Mouse (Mus musculus) heart, postnatal 0 days (tissue): ENCODE measurements around the gene Zfp82.

ENCODE experiments used
- CTCF ChIP-seq: IDR thresholded peaks from 2 replicates; pipeline ENCODE4 v1.5.1; 2016; ENCODE audit warnings: antibody characterized with exemption, control low read depth, low read depth
- EP300 ChIP-seq: IDR thresholded peaks from 2 replicates; pipeline ENCODE4 v1.6.1; 2016; ENCODE audit warnings: antibody characterized with exemption, low read depth

DNA sequence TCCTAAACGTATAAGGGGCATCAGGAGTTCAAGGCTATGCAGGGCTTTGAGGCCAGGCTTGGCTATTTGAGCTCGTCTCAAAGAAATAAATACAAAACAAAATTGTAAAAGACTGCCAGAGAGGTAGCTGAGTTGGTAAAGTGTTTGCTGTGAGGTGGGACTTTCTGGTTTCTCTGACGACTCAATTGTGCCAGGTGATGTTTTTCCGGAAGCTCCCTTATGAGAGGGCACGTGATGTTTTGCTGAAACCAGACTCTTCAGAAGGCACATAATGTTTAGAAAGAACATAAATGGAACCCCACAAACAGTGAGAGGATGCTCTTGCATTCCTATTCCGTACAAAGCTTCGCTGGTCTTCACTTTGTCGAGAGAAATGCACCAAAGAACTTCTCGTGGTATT is 20.0 kb upstream of the Zfp82 start:
- no peak for TF ChIP-seq CTCF
- TF ChIP-seq EP300, result no peak
